Mouse (Mus musculus): ENCODE measurements around the gene Tenm2. TPM values are rescaled to one million over a fixed set of nuclear protein-coding genes. Genes with fewer than 3 reads are reported as not detected.

The Tenm2 gene
- total RNA-seq, 1 experiment from 2014 or later = not detected

DNA sequence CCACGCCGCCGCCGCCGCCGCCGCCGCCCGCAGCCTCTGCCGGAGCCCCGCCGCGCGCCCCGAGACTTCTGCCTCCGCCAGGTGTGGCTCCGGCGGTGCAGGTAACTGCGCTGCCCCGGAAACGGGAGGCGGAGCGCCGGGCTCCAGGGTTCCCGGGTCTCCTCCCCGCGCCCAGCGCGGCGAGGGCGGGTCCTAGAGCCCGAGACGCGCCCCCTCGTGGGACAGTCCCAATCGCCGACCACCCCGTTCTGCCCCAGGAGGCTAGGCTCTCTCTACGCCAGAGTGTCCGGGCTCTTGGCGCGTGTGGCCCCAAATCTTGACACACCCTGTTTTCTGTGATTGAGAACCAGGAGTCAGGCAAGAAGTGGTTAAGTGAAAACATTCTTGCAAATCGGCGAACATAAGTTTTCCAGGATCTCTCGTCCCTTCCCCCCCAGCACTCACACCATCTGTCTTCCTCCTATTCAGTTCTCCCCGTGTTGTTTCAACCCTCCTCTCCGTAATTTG is 1255.3 kb downstream of the Tenm2 start, which contains the start of gene Wwc1:
Gene Wwc1, minus strand, starts transcription at position 117 of the 507 bp plus-strand sequence.
- no peak for ATAC-seq (replicated peaks; ENCODE audit: low read depth, poor library complexity, severe bottlenecking)

GRCm38 (mm10) chr11:35979733-35980410 is 1255.9 kb downstream of the Tenm2 start:
- no peak for ATAC-seq (replicated peaks; ENCODE audit: low read depth, poor library complexity, severe bottlenecking)

- no peak for ATAC-seq (replicated peaks; ENCODE audit: low read depth, poor library complexity, severe bottlenecking)
Measured at GRCm38 (mm10) chr11:35979266-35979732, 1256.5 kb downstream of the Tenm2 start.

DNA sequence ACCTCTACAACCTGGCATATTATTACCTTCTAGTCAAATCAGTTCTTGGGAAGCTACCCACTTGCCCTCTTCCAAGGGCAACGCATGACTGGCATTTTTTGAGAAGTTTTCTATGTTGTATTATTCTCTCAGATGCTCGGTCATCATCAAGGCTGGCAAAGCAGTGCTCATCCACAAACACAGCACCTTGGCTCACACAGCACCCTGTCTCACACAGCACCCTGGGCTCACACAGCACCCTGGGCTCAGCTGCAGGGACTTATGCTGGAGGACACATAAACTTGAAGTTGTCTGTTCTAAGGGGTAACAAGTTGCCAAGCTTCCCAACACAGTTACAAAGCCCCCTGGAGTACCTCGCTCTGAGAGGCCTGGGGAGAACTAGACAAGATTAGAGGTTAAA is 1258.0 kb downstream of the Tenm2 start:
- ATAC-seq (replicated peaks; ENCODE audit: low read depth, poor library complexity, severe bottlenecking) = no peak

GRCm38 (mm10) chr11:35977096-35977495 is 1258.7 kb downstream of the Tenm2 start:
- no peak for ATAC-seq (replicated peaks; ENCODE audit: low read depth, poor library complexity, severe bottlenecking)

- no peak for ATAC-seq (replicated peaks; ENCODE audit: low read depth, poor library complexity, severe bottlenecking)
Measured at GRCm38 (mm10) chr11:35976482-35976881, 1259.3 kb downstream of the Tenm2 start.

DNA sequence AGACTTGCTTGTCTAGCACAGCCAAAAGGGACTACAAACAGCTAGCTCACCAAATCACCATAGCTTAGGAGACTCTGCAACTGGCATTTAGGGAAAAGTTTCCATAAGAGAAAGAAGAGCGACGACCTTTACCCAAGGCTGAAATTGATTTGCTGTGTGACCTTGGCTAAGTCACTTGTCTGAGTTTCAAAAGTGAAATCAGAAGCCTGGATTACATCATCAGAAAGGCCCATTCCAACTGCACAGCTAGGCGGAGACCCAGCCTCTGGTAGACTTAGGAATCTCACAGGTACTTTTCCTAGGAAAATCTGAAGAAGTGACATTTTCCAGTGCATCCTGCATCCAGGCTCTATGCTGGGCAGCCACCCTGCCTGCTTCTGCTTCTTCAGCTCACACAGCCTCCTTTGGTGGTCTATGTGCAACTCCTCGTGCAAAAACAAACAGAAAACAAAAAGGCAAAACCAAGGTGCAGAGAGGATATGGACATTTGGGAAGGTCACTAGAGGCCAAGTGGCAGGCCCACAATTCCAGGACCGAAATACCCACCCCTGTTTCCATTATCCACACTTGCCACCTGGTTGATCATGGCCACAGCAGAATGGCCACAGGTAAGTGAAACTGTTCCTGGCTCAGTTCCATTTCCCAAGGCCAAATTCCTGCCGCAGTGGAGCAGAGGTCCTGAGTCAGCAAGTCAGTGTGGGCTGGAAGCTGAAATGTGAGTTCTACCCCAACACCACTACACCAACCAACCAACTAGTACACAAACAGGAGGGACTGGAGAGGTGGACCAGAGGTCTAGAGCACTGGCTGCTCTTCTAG is 1260.9 kb downstream of the Tenm2 start:
- no peak for ATAC-seq (replicated peaks; ENCODE audit: low read depth, poor library complexity, severe bottlenecking)

DNA sequence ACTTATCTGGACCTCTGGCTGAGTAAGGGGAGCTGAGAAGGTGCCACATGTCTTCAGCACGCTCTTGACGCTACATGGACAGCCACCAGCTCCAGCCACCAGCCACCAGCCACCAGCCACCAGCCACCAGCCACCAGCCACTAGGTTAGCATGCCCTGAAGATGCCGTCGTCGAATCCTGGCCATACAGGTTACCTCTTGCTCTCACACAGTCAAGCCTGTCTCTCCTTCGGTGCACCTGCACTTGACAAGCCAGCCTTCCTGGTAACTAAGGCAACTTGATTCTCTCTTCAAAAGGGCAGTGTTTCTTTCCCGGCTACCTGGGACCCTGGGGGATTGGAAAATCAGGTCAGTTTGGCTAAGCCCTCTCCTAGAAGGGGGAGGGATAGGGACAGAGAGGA is 1262.6 kb downstream of the Tenm2 start:
- no peak for ATAC-seq (replicated peaks; ENCODE audit: low read depth, poor library complexity, severe bottlenecking)

- no peak for ATAC-seq (replicated peaks; ENCODE audit: low read depth, poor library complexity, severe bottlenecking)
Measured at GRCm38 (mm10) chr11:35972270-35972931, 1263.4 kb downstream of the Tenm2 start.

GRCm38 (mm10) chr11:35970806-35971705 is 1264.7 kb downstream of the Tenm2 start:
- ATAC-seq (replicated peaks; ENCODE audit: low read depth, poor library complexity, severe bottlenecking) = no peak

DNA sequence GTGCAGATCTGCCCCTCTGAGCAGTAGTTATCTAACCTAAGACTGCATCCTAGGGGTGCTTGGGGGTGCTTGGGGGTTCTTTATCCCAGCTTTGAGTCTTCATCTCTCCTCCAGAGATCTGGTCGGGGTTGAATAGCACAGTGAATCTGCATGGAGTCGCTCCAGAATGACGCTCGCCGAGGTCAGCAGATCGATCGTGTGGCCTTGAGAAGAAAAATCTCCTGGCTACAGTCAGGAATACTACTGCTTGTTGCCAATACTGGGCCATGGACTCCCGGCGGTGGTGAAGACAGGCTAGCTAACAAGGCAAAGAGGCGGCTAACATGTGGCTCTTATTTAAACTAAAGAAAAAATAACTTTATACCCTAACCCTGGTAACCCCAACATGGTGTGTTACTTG is 1267.5 kb downstream of the Tenm2 start:
- ATAC-seq (replicated peaks; ENCODE audit: low read depth, poor library complexity, severe bottlenecking) = no peak

DNA sequence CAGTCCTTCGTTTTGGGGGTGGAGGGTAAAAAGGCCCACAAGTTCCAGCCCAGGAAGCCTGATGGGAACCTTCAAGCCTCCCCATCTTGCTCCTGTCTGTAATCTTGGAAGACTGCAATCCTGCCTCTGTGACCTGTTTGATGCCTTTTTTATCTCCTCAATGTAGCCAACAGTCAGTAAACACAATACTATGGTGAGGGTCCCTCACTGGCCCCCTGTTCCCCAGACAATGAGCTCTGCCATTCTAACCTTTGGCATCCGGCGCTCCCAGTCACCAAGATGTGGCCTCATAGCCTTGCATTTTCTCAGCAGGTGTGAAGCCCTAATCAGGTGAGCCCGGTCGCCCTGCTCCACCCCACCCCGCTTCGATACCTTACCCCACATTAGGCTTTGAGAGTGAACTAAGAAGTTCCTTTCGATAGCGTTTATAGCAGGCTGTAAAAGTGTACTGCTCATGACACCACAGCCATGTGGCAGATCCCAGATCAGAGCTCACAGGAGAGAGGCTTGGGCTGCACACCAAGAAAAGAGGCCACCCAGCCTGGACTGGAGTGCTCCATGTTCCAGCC is 1271.7 kb downstream of the Tenm2 start:
- ATAC-seq (replicated peaks; ENCODE audit: low read depth, poor library complexity, severe bottlenecking) = no peak

DNA sequence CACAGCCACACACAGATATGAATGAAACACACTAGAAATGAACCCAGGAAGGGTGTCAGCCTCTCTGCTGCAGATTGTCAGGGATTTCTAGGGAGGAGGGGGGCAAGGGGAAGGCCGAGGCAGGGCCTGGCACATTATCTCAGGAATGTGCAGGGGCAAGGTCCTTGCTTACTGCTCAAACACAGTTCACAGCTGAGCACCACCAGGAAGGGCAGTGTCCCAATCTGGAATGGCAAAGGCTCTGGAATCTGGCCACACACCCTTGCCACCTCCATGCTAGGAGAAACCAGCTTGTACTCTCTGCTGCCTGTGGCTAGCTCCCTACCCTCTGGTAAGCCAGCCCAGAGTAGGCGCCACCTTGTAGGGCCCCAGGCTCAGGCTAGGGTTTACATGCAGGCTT is 1272.2 kb downstream of the Tenm2 start:
- ATAC-seq (replicated peaks; ENCODE audit: low read depth, poor library complexity, severe bottlenecking) = no peak

DNA sequence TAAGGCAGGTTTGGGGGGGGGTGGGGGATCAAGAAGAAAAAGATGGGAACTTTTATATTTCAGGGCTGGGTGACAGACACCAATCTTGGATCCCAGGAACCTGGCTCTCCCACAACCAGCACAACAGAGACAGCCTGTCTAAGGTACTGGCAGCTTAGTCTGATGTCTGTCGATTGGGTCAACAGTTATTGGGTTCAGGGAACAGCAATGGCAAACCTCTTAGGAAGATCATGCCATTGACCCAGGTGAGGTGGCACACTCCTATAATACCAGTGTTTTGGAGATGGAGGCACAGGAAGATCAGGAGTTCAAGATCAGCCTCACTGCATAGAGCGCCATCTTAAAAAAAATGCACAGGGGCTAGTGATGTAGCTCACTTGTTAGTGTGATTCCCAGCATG is 1273.3 kb downstream of the Tenm2 start:
- ATAC-seq (replicated peaks; ENCODE audit: low read depth, poor library complexity, severe bottlenecking) = no peak

- no peak for ATAC-seq (replicated peaks; ENCODE audit: low read depth, poor library complexity, severe bottlenecking)
Measured at GRCm38 (mm10) chr11:35959270-35959669, 1276.5 kb downstream of the Tenm2 start.

Measured in common myeloid progenitor, adult 5-6 weeks (primary cell).